Mouse (Mus musculus): Measurements from ENCODE around the gene Zfp13.
"Not testable (repeated sequence)": the region's sequence is repeated elsewhere in the genome, so short reads cannot be mapped to it uniquely, and the experiment has no call there.

The Zfp13 gene

GRCm38 (mm10) chr17:23537554-23538255 lies 61.6 kb downstream of the Zfp13 start:
- Histone ChIP-seq H3K27me3 (ENCODE audit: control insufficient read depth, insufficient read depth, low read length, poor library complexity, severe bottlenecking) (no peaks in the 10 kb centered on the region), H3K36me3 (ENCODE audit: control insufficient read depth, insufficient read depth, low read length, poor library complexity, severe bottlenecking) (no peaks in the 10 kb centered on the region)
- DNase-seq (ENCODE audit: low read depth, low spot score): no peak

GRCm38 (mm10) chr17:23535046-23535788 lies 64.1 kb downstream of the Zfp13 start:
- not testable (repeated sequence) for H3K36me3 ChIP-seq (ENCODE audit: control insufficient read depth, insufficient read depth, low read length, poor library complexity, severe bottlenecking); DNase-seq (ENCODE audit: low read depth, low spot score); H3K27me3 ChIP-seq (ENCODE audit: control insufficient read depth, insufficient read depth, low read length, poor library complexity, severe bottlenecking)

GRCm38 (mm10) chr17:23533591-23534490 lies 65.4 kb downstream of the Zfp13 start:
- H3K27me3 ChIP-seq (ENCODE audit: control insufficient read depth, insufficient read depth, low read length, poor library complexity, severe bottlenecking); DNase-seq (ENCODE audit: low read depth, low spot score): not testable (repeated sequence)

GRCm38 (mm10) chr17:23531408-23531807 lies 67.9 kb downstream of the Zfp13 start:
- H3K27me3 ChIP-seq (ENCODE audit: control insufficient read depth, insufficient read depth, low read length, poor library complexity, severe bottlenecking); H3K36me3 ChIP-seq (ENCODE audit: control insufficient read depth, insufficient read depth, low read length, poor library complexity, severe bottlenecking); DNase-seq (ENCODE audit: low read depth, low spot score): not testable (repeated sequence)

More at GRCm38 (mm10) chr17:23533591-23534490, 65.4 kb downstream of the Zfp13 start:
- H3K36me3 ChIP-seq (ENCODE audit: control insufficient read depth, insufficient read depth, low read length, poor library complexity, severe bottlenecking): not testable (repeated sequence)

Data from splenic B cell, adult 2 months (primary cell).